Mouse (Mus musculus): Measurements from ENCODE around the gene Tmem40.

Tmem40 gene

GRCm38 (mm10) chr6:115761995-115762756 lies at the start of gene Tmem40:
TSS of gene Tmem40 (minus strand) at chr6:115762410.
- peak; percentile 27 to 32 for DNase-seq (ENCODE audit: low spot score in 2 of 2)

DNA sequence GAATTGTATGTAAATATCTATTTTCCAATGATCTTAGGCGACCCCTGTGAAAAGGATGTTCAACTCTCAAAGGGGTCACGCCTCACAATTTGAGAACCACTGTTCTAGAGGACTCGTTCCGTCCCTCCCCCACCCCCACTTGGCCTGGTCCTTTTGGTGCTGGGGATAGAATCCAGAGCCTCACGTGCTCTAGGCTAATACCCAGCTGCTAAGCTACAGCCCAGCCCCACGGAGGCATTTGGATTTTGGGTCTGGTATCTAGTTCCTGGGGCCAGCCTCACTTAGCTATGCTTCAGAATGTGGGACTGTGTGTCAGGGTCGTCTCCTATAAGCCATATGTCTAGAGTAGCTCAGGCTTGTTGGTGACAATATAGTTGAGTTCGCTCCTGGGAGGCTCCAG lies 49.4 kb upstream of the Tmem40 start:
- DNase-seq (ENCODE audit: low spot score in 2 of 2), result no peak

DNA sequence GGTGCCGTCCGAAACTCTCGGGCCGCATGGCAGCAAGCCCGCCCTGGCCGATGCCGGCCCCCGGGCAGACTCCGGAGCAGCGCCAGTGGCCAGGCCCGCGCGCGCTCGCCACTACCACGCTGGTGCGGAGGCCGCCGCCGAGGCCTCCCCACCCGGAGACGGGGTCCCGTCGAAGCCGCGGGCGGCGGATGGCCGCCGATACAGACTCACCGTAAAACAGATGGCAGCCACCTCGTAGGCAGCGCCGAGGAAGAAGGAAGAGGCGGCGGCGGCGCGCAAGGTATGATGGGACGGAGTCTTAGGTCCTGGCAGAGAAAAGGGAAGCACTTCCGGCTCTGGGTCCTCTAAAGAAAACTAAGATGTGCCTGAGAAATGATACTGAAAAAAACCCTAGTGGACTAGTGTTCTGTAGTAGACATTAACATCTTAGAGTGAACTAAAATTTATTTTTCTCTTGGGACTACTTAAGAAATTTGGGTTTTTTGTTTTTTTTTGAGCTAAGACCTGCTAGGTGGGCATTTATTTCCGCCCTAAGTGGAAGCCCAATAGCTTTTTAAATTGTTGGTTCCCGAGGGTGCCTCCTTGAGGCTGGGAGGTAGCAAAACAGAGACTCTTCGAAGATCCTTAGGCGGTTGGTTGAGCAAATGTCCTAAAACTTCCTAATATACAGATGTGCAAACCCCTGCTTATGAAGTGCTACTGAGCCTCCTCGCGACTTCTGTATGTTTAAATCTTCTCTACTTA lies 46.5 kb upstream of the Tmem40 start, which contains the start of gene Rpl32:
TSS of gene Rpl32 (minus strand) at position 260 of the 744 bp plus-strand sequence.
- peak; percentile 69 to 82 for DNase-seq (ENCODE audit: low spot score in 2 of 2)

DNA sequence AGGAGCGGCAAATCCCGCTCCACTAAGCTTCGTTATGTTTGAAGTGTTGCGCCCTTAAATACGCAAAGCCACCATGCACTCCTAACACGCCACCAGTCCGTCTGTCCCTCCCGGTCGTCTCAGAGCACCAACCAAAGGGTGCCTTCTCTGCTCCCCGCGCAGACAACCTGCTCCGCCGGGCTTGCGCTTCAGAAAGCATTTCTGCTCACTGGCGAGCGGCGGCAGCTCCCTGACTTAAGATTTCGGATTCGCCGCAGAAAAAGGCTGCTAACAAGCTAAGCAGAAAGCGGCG lies 45.9 kb upstream of the Tmem40 start:
- DNase-seq (ENCODE audit: low spot score in 2 of 2), result no peak

DNA sequence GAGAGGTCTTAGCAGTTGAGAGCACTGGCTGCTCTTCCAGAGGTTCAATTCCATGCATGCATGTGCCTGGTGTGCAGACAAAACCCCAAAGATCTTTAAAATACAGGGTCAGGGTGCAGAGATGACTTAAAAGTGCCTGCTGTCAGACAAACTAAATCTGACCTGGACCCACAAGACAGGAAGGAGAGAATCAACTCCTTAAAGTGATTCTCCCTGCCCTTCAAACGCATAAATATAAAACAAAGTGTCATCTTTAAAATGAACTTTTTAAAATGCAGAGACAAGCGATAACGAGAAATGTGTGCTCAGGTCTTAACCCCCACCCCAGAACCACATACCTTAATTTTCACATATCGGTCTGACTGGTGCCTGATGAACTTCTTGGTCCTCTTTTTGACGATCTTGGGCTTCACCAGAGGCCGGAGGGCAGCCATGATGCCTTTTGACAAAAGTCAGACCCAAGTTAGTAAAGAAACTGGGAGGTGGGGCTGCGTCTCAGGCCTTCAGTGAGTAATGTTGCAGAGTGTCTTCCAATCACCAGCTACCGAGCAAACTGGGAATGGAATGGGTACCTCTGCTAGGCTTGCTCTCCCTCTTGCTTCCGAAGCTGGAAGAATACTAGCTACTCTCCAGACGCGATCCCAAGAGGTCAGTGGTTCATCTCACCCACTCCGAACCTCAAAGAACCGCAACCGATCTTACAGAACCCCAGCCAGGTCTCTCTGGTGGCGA lies 45.4 kb upstream of the Tmem40 start:
- DNase-seq (ENCODE audit: low spot score in 2 of 2), result no peak

DNA sequence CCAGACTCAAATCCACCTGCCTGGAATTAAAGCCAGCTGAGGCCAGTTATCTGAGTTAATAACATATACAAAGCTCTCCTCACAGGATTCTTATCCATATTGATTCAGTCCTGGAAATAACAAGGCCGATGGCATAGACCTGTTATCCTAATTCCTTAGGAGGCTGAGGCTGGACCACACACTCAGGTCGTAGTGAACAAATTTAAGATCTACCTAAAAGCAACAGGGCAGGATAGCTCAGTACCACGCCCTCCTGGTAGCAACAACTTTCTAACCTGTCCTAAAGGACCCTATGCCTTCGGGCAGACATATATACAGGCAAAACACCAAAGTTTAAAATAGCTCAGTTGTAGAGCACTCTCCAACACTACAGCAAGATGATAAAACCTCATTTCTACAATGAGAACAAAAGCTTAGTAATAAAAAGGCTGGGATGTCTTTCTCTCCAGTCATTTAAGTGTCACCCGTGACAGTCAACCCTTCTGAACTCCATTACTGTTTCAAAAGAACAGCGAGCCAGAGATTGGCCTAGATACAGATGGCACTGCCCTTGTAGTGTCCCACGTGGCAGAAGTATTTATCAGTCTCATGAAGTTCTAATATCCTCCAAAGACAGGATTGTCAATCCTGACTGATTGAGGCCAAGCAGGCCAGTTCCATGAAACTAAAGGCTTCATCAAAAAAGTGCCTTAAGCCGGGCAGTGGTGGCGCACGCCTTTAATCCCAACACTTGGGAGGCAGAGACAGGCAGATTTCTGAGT lies 42.4 kb upstream of the Tmem40 start:
- no peak for DNase-seq (ENCODE audit: low spot score in 2 of 2)

GRCm38 (mm10) chr6:115803541-115804382 lies 41.6 kb upstream of the Tmem40 start:
- peak; percentile 42 to 53 for DNase-seq (ENCODE audit: low spot score in 2 of 2)

DNA sequence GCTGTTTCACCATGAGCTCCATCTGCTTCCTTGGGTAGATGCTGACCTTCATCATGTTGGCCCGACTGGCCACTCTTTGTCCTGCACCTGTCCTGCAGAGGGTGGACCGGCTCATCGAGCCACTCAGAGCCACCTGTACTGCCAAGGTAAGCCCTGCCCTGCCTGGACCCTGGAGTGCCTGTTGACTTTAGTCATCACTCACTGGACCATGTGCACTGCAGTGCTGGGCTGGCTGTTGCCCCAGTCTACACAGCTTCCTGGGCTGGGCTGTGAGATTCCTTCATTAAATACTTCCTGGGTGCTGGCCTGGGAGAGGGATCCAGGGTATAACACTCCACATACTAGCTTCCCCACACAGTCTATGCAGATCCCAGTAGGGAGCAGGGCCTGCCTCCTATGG lies 39.6 kb upstream of the Tmem40 start:
- DNase-seq (ENCODE audit: low spot score in 2 of 2), result no peak

DNA sequence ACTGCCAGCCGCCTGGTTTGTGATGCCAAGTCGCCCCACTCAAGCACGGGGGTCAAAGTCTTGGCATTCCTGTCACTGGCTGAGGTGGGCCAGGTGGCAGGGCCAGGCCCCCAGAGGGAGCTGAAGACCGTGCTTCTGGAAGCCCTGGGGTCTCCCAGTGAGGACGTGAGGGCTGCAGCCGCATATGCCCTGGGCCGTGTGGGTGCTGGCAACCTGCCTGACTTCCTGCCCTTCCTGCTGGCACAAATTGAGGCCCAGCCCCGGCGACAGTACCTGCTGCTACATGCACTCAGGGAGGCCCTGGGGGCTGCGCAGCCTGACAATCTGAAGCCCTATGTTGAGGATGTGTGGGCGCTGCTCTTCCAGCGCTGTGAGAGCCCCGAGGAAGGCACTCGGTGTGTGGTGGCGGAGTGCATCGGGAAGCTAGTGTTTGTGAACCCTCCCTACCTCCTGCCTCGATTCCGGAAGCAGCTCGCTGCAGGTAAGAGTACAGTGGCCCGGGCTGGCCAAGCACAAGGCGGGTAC lies 30.5 kb upstream of the Tmem40 start:
- DNase-seq (ENCODE audit: low spot score in 2 of 2), result no peak

DNA sequence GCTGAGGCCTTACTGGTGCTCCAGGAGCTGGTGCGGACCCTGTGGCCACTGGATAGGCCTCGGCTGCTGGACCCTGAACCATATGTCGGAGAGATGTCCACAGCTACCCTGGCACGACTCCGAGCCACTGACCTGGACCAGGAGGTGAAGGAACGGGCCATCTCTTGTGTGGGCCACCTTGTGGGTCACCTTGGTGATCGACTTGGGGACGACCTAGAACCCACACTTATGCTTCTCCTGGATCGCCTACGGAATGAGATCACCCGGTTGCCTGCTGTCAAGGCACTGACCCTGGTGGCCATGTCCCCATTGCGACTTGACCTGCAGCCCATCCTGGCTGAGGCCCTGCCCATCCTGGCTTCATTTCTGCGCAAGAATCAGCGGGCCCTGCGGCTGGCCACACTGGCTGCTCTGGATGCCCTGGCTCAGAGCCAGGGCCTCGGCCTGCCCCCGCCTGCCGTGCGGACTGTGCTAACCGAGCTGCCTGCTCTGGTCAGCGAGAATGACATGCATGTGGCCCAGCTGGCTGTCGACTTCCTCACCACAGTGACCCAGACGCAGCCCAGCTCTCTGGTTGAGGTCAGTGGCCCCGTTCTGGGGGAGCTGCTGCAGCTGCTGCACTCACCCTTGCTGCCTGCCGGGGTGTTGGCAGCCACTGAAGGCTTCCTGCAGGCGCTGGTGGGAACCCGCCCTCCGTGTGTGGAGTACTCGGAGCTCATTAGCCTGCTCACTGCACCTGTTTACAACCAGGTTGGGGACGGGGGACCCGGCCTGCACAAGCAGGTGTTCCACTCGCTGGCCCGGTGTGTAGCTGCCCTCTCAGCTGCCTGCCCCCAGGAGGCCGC lies 29.9 kb upstream of the Tmem40 start:
- DNase-seq (ENCODE audit: low spot score in 2 of 2), result no peak

DNA sequence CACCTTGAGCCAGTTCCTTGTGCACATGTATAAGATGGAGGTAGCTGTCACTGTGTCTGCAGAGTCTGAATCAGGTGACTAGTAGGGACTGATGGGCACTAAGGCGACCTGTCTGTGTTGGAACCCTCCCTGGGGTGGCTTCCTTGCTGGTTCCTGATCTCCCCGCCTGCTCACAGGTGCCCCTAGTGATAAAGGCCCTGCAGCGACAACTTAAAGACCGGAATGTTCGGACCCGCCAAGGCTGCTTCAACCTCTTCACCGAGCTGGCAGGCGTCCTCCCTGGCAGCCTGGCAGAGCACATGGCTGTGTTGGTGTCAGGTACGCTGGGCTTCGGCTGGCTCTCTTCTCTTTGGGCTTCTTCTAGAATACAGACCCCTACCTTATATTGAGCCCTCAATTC lies 28.8 kb upstream of the Tmem40 start:
- no peak for DNase-seq (ENCODE audit: low spot score in 2 of 2)

- DNase-seq (ENCODE audit: low spot score in 2 of 2), result no peak
These were observed 20.6 kb upstream of the Tmem40 start for GRCm38 (mm10) chr6:115782781-115783180.

GRCm38 (mm10) chr6:115776363-115776762 lies 14.2 kb upstream of the Tmem40 start:
- DNase-seq (ENCODE audit: low spot score in 2 of 2), result no peak

DNA sequence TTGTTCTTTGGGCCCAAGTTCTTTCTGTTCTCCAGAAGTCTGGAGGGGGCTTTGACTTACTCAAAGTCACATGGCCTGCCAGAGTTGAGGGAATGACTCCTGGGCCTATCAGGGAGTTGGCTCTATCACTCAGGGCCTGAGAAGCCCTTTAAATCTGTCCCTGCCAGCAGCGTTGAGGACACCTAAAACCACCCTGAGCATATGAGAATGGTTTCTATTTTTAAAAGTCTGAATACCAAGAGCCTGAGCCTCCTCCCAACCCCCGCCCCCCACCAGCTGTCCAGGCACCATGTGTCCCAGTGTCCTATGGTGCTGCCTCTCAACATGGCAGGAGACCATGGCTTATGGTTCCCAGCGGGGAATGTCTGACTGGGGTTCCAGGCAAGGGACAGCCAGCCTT lies 13.6 kb upstream of the Tmem40 start:
- no peak for DNase-seq (ENCODE audit: low spot score in 2 of 2)

GRCm38 (mm10) chr6:115774501-115774921 lies 12.3 kb upstream of the Tmem40 start, which contains the start of gene Cand2:
TSS of gene Cand2 (plus strand) at chr6:115774538.
- peak in 1 of 2 experiments; percentile 66 for DNase-seq (ENCODE audit: low spot score in 2 of 2)

- peak in 1 of 2 experiments; percentile 33 for DNase-seq (ENCODE audit: low spot score in 2 of 2)
These were observed 11.8 kb upstream of the Tmem40 start for GRCm38 (mm10) chr6:115773966-115774413.

- no peak for DNase-seq (ENCODE audit: low spot score in 2 of 2)
These were observed 10.4 kb upstream of the Tmem40 start for GRCm38 (mm10) chr6:115772604-115773003.

GRCm38 (mm10) chr6:115772201-115772600 lies 10.0 kb upstream of the Tmem40 start:
- DNase-seq (ENCODE audit: low spot score in 2 of 2), result no peak

- no peak for DNase-seq (ENCODE audit: low spot score in 2 of 2)
These were observed 8.6 kb upstream of the Tmem40 start for GRCm38 (mm10) chr6:115770852-115771251.
